Mouse (Mus musculus) lung, postnatal 36 days (tissue): ENCODE results near the gene Dst.

ENCODE experiments used
- DNase-seq: peaks from one replicate; pipeline ENCODE4 v3.0.0; 2022; ENCODE audit warnings: mixed read lengths

Dst gene

DNA sequence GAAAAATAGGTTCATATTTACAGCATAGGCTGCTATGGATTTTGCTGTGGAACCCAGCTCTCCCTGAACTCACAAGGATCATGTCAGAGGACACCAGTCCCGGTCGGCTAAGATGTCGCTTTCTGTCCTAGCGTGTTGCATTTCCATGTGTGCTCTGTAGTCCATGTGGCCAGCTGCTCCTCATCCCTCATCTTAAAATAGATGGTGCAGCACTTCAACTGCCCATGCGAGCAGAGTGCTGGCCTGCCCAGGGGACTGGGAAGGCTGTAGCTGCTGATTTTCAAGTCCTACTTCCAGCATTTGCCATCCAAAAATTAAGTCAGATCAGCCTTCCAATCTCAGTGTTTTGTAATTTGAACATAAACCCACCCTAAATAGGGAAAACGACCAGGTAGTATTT is 83.0 kb downstream of the Dst start:
- DNase-seq: no peak

DNA sequence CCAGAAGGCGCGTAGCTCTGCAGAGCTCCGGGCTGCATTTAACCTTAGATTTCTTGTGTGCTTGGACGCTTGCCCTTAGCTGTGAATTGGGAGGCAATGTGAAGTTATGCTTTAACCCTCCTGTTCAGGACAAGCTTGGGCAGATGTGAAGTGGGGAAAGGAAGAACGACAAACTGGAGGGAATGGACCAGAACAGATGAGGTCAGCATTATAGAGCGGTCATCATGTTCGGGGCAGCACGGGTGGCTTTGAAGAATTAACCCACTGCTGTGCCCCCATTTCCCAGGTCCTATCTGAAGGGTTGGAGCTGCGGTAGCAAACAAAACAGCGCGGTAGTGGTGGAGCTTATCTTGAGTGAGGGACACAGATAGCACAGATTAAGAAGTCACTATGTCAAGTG is 84.8 kb downstream of the Dst start:
- DNase-seq: no peak

DNA sequence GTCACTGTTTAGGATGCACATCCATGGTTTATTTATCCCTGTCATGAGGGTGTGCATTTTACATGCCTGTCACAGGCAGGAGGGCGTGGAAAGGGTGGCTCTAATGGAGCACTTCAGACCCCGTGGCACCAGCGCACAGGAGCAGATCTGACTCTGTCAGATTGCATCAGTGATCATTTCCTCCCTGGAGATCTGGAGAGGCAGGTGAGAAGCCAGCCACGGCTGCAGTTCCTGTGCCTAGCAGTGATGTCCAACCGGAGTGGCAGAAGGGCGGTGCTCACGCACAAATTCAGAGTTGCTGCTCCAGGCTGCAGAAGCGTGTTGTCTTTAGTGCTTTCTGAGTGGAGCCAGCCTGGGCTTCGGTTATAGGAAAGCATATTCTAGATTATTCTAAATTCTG is 86.2 kb downstream of the Dst start:
- no peak for DNase-seq

DNA sequence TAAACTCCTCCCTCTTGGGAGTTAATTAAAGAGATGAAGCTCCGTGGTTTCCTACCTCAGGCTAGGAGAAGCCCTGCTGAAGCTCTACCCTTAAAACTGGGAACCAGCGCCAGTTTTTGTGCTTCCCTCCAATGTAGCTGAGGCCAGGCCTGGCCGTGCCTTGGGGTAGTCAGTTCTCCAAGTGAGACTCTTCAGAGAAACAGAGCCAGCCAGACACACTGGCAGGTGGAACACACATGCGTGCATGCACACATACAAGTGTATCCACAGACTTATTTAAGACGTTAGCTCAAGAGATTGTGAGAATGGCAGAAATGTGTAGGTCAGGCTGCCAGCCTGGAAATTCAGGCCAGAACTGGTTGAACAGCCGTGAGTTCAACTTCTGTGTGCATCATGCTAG is 87.4 kb downstream of the Dst start:
- DNase-seq: no peak

DNA sequence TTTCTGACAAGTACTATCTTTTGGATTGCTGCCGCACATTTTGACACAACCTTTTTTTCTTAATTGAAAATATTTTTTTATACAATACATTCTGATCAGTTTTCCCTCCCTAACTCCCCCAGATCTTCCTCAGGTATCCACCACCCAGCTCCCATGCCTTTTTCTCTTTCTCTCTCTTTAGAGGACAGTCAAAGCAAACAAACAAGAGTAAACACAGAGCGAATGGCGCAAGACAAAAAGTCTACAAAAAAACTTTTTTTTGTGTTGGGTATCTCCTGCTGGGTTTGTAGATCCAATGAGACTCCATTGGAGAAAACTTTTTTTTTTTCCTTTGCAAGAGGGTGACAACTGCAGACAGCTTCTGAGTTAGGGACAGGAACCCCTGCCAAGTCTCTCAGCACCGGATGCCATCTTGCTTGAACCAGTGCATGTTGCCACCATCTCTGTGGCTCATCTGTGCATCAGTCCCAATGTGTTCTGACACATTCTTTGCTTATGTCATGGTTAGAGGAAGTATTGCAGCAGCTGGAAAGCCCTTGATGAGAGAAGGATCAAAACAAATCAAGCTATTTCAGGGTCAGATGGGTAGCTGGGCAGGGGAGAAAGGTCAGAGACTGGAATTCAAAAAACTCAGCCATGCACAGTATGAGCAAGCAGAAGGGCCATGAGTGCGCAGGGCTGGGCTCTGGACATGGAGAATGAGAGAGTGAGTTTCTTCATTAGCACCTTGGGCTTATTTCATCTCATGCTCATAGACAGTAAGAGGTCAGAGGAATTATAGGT is 88.3 kb downstream of the Dst start:
- DNase-seq: no peak

DNA sequence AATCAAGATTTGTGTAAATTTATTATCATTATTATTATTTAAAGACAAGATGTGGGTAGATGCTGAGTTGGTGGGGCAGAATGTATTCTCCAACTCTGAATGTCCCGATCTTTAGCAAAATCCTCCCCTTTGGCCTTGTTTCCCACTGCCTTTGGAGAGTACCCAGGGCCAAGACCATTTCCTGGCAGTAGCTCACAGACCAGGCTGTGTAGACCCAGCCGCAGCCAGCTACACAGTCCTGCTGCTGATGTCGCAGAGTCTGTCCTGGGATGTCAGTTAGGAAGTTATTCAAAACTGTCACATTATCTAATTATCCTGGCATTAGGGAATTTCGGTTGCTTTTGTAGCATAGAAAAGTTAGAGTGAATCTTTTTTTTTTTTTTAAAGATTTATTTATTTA is 94.3 kb downstream of the Dst start:
- DNase-seq: no peak

DNA sequence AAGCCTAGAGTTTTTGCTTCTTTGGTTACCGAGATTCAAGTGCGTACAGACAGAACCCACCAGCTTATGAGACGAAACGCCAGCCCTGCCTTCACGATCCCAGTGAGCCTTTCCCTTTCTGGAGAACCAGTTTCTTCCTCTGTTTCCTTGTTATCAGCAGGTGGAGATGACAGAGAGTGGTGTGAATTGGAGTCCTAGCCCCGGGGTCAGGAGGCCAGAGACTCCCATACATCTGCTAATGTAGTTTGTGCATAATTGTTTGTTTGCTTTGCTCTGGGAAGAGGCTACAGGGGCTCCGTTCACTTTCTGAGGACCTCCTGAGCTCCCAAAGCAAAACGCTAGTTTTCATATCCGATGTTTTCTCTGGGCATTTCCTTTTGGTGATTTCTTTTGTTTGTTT is 94.9 kb downstream of the Dst start:
- no peak for DNase-seq

DNA sequence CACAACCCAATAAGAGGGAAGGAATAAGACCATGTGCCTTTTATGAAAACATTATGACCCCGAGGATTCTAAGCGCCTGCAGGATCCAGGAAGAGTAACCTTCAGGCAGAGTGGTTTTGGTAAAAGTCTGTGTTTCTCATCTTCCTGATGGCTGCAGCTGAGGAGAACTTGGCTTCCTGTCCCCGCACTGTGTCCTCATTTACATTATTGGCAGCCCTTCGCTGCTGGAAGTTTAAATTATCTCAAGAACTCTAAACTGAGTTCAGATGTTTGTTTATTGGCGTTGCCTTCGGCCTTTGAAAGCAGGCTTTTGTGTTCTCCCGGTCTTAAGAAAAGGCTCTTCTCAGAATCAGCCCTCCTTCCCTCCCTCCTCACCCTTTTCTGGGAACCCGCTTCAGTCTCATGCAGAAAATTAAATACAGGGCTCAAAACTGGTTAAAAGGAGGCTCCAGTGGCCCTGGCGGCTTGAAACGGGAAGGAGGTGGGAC is 97.3 kb downstream of the Dst start:
- DNase-seq: no peak

DNA sequence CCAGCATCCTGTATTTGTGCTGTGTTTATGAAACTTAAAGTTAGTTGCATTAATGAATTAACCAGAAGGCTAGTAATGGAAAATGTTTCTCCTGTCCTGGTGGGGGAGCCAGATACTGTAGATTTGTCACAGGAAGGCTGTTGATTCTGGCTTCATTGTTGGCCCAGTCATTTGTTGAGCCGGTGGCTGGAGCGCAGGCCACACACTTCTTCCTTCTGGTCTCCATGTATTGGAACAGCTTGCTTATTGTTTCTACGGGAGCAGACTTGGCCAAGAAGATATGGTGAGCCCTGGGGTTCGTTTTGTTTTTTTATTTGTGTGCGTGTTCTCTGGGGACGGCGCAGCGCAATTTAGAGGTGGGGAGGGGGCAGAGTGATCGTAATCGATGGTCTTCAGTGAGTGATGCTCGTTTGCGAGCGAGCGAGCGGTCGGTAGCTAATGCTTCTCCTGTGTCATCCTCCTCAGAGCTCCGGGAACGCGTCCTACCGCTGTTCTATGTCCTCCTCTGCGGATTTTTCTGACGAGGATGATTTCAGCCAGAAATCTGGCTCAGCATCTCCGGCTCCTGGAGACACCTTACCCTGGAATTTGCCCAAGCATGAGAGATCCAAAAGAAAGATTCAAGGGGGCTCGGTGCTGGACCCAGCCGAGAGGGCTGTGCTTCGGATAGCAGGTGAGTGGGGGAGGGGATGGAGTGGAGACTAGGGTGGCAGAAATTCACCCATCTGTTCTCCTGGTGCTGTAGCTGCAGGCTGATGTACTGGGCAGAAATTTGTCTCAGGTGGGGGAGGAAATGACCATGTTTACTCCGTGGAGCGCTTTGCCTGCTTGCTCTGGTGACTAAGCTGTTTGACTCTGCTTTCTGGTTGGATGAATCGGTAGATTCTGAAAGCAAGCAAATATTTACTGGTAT is 98.0 kb downstream of the Dst start:
- peak; percentile 83 for DNase-seq

DNA sequence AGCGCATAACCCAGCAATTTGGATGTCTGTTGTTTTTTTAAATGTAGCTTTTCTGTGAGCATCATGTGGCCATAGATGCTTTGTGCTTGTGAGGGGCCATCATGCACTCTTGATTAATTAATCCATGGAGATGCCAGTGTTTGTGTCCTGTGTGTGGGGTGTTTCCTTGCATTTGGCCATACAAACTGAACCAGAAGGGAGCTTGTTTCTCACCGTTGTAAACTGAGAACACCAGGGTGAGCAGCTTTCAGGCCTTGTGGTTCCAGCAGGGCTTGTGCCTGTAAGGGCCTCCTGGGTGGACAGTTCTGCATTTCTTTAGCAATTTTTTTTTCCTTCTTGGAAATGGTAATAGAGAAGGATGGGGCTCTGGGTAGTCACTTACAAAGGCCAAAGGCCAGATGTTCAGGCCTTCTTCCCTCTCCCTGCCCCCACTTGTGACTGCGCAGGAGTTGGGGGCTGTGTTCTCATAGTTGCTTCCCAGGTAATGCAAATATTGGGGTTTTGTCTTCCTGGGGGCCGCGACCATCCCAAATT is 98.9 kb downstream of the Dst start:
- no peak for DNase-seq

DNA sequence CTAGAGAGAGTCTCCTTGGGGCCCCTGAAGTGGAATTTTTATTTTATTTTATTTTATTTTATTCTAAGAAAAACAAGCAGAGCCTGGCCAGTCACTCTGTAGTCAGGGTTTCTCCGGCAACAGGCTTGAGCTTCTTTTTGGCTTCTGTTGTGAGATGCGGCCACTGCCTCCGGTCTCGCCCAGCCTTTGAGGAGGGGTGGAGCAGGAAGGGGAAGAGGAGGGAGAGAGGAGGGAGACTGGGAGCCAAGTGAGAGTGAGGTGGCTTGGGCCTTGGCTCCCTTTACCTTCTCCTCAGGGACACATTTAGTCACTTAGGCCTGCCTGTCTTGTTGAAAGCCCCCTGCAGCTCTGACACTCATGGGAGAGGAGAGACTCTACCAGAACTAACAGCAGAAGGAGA is 99.4 kb downstream of the Dst start:
- peak; percentile 43 for DNase-seq

DNA sequence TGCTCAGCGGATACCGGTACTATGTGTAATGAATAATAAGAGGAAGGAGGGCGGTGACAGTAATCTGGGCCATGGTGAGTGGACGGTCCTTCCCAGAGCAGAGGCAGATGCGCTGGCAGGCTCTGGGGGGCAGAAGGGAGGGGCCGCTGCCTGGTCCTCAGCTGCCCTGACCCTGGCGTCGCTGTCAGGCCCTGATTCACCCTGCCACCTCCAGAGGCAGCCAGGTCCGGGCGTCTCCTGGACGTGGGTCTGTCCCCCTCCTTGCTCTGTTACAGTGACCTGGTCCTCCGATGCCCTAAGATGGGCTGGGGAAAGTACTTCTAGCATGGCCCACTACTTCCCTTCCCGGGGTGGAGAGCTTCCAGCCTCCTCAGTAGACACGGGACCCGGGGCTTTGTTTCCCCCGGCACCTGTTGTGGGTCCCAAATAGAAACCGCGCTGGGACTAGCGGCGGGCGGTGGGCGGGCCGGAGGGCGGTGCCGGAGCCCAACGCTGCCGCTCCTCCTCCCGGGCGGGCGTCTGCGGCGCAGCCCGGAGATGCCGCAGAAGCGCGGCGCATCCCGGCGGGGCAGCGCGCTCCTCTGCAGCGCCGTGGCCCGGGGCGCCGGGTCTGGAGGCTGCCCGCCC is 103.1 kb downstream of the Dst start:
- peak; percentile 80 for DNase-seq

DNA sequence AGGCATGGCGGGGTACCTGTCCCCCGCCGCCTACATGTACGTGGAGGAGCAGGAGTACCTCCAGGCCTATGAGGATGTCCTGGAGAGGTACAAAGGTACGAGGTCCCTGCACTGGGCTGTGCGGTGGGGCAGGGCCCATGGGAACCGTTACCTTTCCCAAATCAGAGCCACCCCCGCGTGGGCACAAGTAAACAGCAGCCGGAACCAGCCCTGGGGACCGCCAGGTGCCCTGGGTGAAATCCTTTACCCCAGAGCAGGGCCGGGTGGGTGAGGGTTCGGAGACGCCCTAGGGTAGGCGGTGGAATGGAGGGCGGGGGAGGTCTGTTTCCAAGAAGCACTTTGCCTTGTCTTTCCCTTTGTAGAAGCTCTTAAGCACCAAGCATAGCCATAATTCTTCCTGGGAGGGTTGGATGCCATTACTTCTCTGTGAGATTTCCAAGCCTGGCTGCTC is 103.8 kb downstream of the Dst start:
- no peak for DNase-seq

DNA sequence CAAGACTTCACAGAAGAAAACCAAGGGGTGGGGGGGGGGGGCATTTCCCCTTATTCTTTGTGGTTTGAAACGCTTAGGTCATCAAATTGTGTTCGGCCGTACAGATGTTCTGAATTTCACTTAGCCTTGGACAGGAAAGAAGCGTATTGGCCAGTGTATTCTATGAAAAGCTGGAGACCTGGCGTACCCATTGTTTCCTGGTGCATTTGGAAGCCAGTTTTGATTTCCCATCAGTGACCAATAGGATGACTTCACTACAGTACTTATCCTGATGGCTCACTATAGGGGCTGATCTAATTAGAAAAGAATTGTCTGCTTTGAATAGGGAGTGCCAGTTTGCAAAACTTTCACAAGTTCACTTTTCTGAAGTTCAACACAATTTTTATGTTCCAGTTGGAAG is 105.5 kb downstream of the Dst start:
- no peak for DNase-seq

DNA sequence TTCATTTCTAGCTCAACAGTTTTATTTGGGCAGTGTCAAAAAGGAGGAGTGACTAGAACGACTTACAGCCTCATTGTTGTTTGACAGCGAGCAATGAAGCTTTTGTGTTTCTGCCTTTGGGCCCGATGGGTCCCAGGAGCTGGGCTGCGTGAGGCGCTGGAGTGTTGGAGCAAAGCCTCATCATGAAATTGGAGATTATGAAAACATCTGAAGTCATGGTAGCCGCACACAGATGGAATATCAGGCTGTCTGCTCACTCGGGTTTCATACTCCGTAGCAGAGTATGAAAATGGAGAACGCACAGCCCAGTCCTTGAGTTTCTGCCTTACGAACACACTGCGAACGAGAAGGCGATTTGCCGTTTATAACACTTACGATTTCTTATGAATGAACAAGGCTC is 108.8 kb downstream of the Dst start:
- DNase-seq: no peak

DNA sequence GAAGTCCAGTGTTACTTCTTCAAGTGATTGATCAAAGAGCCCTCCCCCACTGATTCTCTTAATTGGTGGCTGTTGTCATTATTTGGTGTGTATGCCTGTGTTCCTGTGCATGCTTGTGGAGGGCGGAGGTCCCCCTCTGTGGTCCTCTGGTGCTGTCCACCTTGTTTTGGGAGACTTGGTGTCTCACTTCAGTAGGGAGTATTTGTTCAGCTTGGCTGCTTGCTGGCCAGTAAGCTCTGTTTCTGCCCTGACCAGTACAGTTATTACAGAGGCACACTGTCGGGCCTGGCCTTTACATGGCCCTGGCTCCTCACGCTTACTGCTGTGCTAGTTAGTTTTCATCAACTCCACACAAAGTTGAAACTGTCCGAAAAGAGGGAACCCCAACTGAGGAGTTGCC is 109.3 kb downstream of the Dst start:
- DNase-seq: no peak

DNA sequence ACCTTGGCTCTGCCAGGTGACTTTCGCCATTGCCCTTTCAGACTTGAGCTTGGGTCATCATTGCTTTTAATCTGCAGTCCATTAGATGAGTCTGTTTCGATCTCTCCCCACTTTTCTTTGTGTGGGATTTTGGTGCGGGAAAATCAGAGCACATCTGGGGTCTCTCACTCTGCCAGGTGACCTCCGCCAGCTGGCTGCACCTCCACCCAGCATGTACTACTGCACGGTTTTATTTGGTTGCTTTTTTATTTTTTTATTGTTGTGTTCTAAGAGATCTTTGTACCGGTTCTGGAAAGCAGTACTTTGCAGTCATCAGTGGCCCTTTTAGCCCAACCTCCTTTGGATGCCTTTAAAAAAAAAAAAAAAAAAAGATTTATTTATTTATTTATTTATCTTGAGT is 112.6 kb downstream of the Dst start:
- no peak for DNase-seq

DNA sequence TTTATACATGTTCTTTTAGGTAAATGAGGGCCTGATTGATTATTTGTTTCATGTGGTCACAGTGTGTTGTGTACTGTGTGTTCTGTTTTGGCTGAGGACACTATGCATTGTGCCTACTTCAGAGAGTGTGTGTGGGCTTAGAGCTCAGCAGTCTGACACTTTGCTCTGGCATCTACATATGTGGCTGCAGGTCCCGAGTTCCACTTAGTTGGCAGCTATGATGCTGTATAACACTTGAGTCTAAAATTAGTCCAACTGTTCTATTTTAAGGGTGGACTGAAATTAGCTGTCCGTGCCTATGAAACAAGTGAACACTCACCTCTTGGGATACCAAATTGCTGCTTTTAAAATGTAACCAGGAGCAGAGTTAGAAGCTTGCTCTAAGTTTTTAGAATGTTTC is 113.5 kb downstream of the Dst start:
- no peak for DNase-seq

DNA sequence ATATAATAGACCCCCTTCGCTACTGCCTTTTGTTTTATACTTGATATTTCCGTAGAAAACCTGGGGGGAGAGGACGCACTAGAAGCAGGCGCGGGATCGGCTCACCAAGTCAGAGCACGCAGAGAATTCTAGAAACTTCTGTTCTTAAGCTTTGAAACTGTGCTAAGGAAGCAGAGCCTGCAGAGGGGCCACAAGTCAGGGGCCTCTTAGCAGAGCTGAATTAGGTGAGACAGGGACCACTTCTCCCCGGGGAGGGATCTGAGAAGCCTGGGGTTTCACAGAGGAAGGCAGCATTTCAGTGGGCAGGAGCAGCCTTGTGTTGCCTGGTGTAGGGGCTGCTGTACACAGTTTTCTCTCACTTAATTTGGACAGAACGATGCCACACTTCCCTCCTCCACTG is 115.1 kb downstream of the Dst start:
- DNase-seq: no peak

DNA sequence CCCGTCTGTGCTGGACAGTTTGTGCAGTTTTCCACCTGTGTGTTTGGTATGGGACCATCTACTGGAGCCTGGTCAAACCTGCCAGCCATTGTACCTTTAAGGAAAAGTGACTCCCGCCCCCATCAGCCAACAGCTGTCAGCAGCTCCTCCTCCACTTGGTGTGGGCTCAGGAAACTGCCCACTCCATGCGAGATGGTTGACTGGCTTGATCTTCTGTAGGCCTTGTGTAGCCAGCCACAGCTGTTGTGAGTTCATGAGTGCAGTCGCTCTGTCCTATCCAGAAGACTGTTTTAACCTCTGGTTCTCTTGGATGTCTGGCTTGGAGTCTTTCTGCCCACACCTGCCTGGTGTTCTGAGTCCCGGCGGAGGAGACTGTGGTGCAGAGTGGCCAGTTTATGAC is 117.9 kb downstream of the Dst start:
- no peak for DNase-seq

DNA sequence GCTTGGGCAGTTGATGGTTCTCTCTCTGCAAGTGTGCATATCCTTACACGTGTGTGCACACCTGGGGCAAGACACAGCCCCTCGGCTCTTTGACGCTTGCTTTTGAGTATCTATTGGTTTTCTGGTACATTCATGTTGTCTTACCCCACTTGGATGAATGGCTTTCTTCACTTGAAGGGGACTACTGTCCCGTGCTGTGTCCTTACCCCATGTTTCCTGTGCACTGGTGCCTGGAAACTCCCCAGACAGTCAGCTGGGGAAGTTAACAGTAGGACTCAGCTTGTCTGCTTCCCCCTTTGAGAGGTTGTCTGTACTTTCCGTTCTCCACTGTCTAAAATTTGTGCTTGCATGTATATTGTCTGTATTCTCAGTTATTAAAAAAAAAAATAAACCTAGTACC is 120.7 kb downstream of the Dst start:
- no peak for DNase-seq

DNA sequence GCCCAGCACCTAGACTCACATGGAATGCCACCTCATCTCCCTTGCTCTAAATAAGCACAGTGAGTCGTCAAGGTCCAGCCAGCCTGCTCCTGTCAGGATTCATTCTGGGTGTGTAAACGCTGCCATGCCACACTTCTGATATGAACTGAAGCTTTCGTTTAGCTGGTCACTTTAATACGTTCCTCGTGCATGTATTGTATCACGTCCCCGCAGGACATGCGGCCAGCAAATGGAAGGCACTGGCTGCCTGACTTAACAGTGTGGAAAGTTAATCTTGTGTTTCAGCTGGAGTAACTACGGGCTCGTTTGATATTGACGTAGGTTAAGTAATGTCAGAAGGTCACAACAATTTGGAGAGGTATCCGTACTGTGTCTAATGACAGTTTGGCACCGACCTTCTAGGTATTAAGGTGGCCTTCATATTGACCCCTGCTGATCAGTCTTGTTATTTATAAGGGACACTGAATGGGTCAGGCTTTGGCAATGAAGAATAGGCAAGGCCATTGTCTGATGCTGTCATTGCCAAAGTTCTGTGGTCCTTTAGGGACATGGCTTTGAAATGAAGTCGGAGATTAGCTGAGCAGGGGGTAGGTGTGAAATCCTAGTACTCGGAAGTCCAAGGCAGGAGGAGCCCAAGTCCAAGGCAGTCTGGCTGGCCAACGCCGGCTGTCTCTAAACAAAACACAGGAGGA is 122.5 kb downstream of the Dst start:
- no peak for DNase-seq

DNA sequence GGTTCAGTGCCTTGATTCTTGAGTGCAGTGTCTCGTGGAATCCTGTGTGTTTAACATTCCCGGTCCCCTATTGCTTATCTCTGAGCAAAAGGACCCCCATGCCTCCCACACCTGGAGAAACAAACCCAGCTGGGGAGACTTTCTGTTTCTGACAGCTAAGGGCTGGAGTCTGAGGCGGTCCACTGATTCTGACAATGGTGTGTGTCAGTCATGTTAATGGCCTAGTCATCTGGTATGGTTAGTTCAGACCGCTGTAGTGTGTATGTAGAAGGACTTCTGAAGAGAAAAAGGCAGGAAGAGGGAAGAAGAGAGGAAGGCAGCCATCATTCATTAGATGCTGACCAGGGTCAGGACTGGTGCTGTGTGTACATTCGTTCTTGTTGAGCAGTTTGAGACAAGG is 125.0 kb downstream of the Dst start:
- no peak for DNase-seq
